Mouse (Mus musculus) c-Kit-positive CD71-negative TER-119-negative erythroid progenitor cells, embryonic 14.5 days (primary cell): ENCODE data around the gene Ippk.

Experiments used
- DNase-seq: peaks from one replicate; pipeline ENCODE4 v3.0.0-alpha.2; 2013; ENCODE audit warnings: low read depth

Ippk gene

GRCm38 (mm10) chr13:49430529-49430928 lies 9.5 kb downstream of the Ippk start:
- no peak for DNase-seq

GRCm38 (mm10) chr13:49433268-49434029 lies 12.4 kb downstream of the Ippk start:
- DNase-seq, result no peak

DNA sequence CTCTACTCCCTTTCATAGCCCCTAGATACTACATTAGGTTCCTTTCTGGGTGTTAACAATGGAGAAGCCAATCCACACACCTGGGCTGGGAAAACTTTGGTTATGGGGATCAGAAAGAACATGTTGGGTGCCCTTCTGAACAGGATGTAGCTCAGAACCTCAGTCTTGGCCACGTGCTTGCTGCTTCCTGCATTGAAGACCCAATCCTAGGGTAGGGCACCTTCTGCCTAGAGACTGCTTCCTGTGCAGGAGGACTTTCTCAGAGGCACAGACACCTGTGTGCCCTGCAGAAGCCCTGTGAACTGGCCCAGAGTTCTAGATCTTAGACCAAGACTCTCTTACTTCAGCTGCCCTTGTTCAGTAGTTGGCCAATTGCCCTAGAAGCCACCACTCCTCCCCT lies 14.7 kb downstream of the Ippk start:
- DNase-seq, result no peak

DNA sequence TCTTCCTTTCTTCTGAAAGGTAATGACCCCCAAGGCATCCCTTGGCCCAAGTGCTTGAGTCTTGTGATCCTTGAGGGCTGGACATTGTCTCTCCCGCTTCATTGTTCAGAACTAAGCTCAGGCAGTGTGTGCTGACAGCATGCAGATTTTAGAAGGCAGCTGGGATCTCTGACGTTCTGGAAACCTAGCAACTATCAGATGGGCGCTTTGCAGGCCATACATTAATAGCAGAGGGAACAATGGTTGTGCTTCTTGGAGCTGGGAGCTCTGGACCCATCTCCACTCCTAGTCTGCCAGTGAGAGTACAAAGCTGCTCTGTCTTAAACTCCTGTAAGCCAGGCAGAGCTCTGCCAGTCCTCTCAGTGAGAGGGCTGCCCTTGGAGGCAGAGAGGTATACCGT lies 15.1 kb downstream of the Ippk start:
- no peak for DNase-seq

DNA sequence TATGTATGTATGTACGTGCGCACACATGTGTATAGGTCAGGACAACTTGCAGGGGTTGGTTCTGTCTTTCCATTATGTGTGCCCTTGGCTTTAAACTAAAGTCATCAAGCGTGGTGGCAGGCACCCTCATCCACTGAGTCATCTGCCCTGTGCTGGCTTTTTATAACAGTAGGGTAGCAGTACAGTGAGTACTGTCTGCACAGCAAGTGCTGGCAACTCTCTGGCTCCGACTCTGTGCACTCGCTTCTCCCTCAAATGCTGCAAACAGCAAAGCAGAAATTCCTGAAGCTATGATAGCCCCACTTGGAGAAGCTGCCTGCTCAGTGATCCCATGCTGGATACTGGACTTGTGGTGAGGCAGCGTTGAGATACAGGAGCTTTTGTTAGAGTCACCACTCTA lies 23.4 kb downstream of the Ippk start:
- no peak for DNase-seq

- peak; percentile 64 for DNase-seq
These were observed 28.3 kb downstream of the Ippk start for GRCm38 (mm10) chr13:49449318-49449749.

DNA sequence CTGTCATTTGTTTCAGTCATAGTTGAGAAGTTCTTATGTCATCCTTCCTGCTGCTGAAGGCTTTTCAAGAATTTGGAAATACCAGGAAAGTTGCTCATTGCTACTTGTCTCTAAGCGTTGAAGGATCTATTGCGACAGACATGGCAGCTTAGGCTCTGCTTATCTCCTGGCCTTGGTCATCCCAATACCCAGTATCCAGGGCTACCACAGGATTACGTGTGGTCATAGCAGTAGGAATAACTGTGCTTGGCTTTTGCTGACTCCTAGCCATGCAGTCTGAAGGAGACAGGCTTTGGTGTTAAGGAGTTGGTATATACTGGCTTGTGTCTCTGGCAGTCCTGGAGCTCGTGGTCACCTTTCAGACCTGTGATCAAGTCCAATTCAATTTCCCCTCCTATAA lies 39.2 kb downstream of the Ippk start:
- no peak for DNase-seq

DNA sequence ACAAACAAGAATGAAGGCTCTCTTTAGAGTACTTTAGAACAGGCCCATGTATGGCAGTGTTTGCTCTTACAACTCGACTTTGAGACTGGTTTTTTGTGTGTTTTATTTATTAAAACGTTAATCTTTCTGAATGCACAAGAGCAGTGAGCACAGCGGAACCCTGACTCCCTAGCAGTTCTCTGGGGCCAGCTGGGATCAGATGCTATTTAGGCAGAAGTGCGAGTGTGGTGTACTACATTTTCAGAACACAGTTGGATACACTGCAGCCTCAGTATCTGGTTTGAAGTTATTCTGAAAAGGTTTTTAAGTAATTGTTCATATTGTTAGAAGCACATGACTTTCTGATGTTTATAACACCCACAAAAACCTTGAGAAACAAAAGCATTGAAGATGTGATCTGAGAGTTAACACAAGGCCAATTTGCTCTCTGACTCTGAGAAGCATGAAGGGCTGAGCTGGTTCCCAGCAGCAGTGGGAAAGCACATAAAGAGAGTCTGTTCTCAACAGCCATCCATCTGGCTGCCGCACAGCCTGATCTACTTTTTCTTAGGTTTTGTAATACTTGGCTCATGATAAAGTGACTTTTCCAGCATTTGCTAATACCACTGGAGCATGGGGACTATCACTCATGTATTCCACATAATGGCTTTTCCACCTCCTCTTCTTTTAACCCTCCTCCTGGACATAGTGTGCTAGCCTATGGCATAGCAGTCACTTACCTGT lies 39.8 kb downstream of the Ippk start:
- no peak for DNase-seq

- DNase-seq, result no peak
These were observed 40.5 kb downstream of the Ippk start for GRCm38 (mm10) chr13:49461458-49462132.

- DNase-seq, result no peak
These were observed 41.9 kb downstream of the Ippk start for GRCm38 (mm10) chr13:49462921-49463320.

DNA sequence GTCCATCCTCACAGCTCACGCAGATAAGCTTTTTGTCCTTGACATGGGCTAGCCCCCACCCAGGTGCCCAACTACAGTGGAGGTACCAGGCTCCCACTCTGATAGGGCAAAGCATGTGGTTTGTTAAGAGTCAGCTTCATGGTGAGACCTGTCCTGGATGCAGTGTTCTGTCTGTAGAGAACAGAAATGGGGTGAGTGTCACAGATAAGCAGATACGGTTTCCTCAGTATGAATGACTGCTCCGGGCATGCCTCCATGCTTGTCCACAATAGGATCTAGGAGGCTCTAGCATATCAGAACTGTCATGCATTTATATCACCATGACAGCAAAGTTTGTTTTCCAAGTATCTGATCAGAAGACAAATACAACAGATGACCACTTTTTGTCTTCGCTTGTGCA lies 44.8 kb downstream of the Ippk start:
- no peak for DNase-seq

DNA sequence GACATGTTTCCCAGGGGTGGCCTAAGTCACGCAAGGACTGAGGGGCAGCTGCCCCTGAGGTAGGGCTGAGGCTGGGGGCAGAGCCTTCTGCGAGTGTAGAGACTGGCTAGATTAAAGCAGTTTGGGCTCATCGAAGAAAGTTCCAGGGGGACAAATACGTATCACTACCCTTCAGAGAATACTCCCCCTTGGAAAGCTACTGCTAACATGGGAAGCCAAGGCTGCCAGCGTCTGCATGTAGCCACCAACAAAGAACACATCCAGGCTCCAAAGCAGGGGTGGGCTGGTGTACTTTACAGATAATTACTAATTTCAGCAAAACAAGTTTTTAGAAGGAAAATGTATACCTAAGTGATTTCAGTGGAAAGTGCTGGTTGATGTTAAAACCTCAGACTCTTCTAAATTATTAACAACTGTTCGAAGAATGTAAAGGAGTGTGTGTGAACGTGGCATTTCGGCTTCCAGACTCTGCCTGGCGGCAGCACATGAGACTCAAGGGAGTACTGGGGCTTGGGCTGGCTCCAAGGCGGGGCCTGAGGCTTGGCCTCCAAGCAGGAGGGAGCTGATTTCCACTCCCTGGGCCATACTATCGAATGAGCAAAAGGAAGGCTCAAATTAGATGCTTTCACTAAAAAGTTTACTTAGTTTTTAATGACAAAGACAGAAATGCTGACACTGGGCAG lies 45.5 kb downstream of the Ippk start:
- DNase-seq, result no peak

GRCm38 (mm10) chr13:49467585-49467984 lies 46.5 kb downstream of the Ippk start:
- no peak for DNase-seq

DNA sequence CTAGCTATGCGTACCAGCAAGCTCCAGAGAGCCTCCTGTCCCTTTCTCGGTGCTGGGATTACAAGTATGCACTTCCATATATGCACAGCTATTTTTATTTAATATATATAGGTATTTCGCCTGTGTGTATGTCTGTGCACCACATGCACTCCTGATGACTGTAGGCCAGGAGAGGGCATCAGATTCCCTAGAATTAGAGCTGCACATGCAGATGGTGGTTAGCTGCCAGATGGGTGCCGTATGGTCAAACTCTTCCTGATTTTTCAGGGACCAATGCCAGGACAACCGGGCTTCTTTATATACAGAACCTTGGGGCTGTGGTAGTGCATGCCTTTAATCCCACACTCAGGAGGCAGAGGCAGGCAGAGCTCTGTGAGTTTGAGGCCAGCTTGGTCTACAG lies 48.0 kb downstream of the Ippk start:
- no peak for DNase-seq

DNA sequence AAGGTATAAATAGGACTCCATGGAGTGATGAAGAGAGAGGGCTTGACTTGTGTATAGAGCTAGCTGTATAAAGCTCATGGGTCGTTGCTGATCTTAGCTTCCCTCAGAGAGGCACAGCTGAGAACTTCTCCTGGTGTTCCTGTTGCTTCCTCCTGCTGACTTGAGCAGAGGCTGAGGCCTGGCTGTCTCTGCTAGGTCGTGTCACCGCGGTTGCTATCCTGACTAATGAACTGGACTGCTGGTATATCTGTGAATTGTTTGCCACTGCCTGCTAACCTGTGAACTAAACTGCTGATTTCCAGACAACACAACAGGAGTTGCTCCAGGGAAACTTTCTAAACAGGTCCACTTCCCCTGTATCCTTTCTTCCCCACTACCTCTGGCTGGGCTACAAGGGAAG lies 49.3 kb downstream of the Ippk start:
- no peak for DNase-seq

DNA sequence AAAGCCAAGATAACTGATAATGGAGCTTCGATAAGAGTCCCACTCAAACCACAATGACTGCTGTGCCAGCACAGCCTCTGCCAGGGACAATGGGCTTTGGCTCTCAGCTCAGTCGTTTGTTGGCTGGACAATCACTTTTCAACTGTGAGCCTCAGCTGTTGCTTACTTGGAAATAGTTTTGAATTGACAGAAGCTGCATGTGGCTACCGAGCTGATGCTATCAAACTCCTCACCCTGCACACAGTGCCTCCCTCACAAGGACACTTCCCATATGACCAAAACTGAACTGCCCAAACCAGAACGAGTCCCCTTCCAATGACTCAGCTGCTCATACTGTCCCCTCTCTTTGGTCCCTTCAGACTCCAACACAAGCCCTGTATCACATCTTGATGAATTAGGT lies 49.8 kb downstream of the Ippk start:
- DNase-seq, result no peak

GRCm38 (mm10) chr13:49471981-49472675 lies 51.1 kb downstream of the Ippk start:
- no peak for DNase-seq

DNA sequence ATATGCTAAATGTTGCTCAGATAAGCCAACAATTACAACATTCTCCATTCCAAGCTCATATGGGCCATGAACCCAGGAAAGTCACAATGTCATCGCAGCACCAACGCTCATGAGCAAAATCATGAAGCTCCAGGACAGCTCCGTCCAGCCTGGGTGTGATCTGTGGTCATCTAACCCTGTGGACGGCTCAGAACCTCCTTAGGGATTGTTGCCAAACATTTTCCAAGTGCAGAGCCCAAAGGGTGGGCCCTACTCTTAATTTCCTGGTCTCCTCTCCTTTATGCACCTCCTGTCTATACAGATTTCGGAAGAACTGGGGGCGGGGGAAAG lies 51.6 kb downstream of the Ippk start:
- DNase-seq, result no peak

- no peak for DNase-seq
These were observed 56.8 kb downstream of the Ippk start for GRCm38 (mm10) chr13:49477887-49478286.

DNA sequence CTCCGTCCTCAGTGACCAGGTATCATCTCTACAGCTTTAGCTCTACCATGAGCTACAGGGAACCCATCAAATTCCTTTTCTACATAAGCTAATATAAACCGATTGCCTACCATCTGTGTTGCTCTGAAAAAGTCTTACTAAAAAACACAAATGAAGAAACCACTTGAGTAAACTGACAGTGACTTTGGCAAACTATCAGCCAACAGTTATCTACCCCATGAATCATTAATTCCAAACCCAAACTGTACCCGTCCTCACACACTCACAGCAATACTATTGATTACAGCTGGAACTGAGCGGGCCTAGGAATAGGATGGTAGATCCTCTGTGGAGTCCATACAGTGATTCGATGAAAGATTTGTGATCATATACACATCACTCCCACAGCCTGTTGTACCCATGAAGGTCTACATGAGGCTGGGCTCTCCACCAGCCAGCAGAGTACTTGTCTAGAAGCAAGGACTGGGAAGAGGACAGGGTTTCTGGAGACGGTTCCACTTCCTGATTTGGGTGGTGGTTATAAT lies 57.9 kb downstream of the Ippk start:
- no peak for DNase-seq

DNA sequence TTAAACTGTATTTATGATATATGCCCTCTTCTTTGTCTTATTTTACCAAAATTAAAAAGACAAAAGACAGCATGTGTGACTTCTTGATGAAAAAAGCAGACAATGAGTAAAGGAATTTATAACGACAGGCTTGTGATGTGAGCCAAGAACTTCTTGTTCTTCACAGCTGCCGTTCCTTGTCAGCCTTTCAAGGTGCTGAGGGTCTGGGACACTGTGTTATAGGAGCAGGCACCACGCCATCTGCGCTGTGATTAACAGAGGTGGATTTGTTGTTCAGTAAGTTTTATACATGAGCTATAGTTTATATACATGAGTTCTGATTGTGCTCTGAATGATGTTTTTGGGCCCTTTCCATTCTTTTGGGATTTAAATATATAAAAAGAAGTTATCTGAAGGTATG lies 58.4 kb downstream of the Ippk start:
- no peak for DNase-seq

GRCm38 (mm10) chr13:49480057-49480456 lies 59.0 kb downstream of the Ippk start:
- no peak for DNase-seq
